Mouse (Mus musculus) left cerebral cortex, adult 8-10 months (tissue): ENCODE results near the gene Pnpo. TPM values are rescaled to one million over a fixed set of nuclear protein-coding genes. Genes with fewer than 3 reads are reported as not detected.

Experiments
- DNase-seq, 2 experiments: peaks; one replicate each; pipeline ENCODE4 v3.0.0; 2022; ENCODE audit warnings: low spot score in 2 of 2
- total RNA-seq, 4 experiments: library from RNA; stranded (reverse); gene quantifications; 2 replicates each; pipeline ENCODE4 v1.2.4; 2022

The Pnpo gene
- total RNA-seq = 10 to 100 TPM; 43.7 to 51.2 (median 48.6) TPM

GRCm38 (mm10) chr11:96943746-96944304, at the start of gene Pnpo:
Gene Pnpo, minus strand, starts transcription at chr11:96943986.
- peak; percentile 71 to 95 for DNase-seq

- DNase-seq = no peak
Observed at GRCm38 (mm10) chr11:96992722-96993311, 49.0 kb upstream of the Pnpo start.

- DNase-seq = no peak
Observed at GRCm38 (mm10) chr11:96991501-96991900, 47.7 kb upstream of the Pnpo start.

DNA sequence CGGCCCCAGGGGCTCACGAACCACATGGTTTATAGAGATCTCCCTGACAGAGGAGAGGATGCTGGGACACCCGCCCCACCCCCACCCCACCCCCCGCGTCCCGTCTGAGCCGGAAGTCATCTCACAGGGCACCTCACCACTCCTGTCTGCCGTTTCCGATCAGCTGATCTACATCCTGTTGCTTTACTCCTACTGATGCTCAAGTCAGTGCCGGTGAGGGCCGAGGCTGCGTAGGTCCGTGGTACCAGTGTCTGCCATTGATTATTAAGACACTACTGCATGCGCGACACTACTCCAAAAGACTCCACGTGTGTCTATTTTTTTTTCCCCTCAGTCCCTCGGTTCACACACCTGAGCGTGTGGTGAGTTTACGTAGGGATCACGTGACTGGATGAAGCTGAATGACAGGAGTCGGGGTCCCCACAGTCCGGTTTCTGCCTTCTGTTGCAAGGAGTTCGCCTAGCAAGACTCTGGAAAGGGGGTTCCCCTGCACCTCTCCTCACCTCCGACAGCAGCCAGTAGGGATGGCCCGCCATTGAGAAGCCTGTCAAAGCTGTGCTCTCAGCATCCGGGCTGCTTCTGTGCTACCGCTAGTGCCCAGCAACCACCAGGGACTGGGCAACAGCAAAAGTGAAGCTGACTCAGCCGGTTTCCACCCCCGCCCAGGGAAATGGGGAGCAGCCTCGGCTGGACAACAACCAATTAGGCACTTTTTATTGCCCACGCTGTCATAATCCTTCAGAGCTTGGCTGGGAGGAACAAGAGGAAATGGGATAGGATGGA, 44.3 kb upstream of the Pnpo start:
- no peak for DNase-seq

DNA sequence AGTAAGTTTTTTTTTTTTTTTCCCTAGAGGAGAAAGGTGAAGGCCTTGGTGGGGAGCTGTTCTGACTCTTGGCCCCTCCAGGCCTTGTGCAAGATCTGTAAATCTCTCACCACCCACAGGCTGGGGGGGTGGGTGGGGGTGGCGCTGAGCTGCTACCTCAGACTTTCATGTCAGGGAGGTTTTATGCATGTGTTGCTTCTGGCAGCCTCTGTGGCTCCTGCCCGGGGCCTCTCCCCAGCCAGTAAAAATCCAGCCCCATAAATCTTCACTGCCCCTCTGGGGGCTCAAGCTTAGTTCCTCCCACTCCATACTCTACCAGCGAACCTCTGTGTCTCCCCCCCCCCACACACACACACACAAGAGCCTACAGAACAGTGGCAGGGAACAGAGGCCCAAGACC, 42.7 kb upstream of the Pnpo start:
- DNase-seq = no peak

DNA sequence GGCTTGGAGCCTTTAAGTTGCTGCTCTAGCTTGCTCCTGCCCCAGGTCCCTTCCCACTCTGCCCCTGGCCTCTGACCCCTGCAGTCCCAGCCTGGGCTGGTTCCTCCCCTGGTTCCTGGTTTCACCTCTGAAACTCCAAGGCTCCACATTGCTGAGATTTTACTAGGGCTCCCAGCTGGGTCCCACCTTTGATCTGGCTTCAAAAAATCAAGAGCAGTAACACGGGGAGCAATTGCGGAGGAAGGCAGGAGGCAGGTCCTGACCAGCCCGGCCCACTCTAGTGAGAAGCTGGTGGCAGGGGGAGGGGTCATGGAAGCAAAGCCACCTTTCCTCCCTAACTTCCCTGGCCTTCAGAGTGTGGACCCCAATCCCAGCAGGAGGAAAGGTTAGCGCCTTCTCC, 41.1 kb upstream of the Pnpo start:
- DNase-seq = no peak

GRCm38 (mm10) chr11:96982859-96983258, 39.1 kb upstream of the Pnpo start, which contains the start of gene Sp2:
Gene Sp2, minus strand, starts transcription at chr11:96982959.
- DNase-seq = no peak

DNA sequence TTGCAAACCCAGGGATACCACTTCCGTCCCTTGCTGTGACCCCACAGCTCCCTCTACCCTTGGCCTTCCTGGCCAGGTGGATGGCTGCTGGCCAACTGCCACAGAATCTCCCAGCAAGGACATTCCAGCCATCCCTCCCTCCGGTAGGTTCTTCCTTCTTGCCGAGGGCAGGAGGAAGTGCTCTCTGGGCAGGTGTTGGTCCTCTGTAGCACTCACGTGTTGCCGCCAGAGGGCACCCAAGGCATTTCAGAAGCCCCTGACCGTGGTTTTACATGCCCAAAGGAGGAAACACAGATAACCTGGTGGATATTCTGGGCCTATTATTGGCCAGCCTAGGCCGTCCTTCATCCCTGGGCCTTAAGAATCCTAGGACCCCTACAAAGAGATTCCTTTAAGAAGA, 38.6 kb upstream of the Pnpo start:
- DNase-seq = peak; percentile 65 to 69

DNA sequence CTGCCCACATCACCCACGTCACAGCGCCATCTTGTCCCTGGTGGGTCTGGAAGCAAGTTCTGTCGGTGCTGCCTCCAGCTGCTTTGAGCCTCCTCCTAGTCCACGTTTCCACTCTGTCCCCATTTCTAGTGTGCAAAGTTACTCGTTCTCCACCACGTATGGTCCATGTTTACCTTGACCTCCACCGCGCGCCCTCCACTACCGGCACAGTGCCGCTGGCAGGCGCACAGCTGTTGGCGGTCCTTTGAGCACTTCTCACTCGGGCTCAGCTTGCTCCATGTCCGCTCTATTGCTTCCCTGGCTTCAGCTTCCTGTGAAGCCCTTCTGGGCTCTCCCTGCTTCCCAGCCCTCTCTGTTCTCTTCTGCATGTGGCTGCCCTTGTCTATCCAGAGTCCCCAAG, 37.7 kb upstream of the Pnpo start:
- no peak for DNase-seq

- no peak for DNase-seq
Observed at GRCm38 (mm10) chr11:96980021-96980420, 36.2 kb upstream of the Pnpo start.

DNA sequence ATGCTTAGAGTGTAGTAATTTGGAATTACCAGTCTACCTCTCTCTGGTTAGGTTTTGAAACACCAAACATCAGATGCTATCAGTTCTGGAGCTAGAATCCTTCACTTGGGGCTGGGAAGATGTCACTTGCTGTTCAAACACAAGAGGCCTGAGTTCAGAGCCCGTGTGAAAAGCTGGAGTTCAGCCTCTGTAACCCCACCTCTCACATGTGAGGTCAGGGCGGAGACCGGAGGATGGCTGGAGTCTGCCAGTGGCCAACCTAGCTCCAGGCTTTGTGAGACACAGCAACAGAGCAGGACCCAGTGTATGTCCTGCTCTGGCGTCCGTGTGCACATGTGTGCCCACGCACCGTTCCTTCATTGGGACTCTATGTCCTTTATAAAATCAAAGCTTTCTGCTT, 35.5 kb upstream of the Pnpo start:
- no peak for DNase-seq

- no peak for DNase-seq
Observed at GRCm38 (mm10) chr11:96978401-96979246, 34.8 kb upstream of the Pnpo start.

DNA sequence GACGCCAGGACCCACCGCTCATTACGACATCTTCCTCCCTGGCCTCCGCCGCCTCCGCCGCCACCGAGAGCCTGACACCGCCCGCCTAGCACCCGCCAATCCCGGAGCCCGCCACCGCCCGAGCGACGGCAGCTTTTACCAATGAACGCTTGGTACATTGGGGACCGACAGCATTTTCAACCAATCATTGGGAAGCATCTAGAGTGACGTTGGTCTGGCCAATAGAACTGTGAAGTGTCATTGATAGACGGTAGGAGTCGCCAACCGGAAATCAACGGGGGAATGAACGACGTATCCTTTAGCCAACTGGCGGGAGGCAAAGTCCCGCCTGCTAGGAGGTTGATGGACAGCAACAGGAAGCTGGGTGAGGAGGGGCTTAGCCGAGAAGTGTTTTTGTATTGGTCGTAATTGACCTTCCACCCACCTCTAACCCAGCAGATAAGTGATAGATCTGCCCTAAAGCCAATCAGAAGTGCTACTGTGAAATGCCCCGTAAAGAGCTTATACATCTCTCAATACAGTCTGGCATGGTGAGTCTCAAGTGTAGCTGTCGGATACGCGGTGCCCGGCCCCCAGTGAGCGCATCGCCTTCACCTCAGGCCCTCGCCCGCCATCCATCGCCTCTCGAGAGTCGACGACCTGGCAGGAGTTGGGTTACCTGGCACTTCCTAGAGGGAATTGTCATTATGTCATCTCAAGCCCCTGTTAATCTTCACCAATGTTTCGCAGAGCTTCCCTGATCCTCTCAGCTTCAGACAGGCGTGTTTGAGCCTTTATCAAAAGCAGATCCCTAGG, 34.0 kb upstream of the Pnpo start:
- peak; percentile 99 to 100 for DNase-seq

DNA sequence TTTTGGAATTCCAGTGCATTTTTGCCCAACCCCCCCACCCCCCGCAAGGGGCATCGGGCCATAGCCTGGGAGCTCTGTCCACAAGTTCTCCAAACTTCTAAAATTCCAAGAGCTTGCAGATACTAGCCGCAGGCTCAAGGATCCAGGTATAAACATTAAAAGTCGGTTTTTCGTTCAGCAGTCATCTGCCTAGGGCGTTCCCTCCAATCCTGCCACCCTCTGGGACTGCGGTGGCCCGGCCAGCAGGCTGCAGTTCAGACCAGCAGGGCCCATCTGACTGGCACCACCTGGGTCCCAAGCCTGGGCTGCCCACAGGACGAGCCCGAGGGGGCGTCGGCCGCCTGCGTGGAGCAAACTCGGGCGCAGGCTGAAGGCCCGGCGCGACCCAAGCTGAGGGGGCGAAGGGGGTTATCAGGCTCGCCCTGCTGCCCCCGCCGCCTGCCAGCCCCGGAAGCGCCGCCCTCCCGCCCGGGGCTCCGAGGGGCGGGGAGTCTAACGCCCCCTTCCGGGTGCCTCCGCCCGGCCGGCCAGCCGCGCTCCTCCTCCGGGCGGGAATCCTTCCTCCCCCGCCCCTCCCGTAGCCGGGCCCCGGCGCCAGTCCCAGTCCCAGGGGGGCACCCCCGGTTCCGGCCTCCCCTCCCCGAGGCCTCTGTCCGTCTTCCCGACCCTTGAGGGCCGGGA, 33.3 kb upstream of the Pnpo start:
- DNase-seq = peak; percentile 64 to 76

GRCm38 (mm10) chr11:96976379-96976687, 32.5 kb upstream of the Pnpo start:
- no peak for DNase-seq

DNA sequence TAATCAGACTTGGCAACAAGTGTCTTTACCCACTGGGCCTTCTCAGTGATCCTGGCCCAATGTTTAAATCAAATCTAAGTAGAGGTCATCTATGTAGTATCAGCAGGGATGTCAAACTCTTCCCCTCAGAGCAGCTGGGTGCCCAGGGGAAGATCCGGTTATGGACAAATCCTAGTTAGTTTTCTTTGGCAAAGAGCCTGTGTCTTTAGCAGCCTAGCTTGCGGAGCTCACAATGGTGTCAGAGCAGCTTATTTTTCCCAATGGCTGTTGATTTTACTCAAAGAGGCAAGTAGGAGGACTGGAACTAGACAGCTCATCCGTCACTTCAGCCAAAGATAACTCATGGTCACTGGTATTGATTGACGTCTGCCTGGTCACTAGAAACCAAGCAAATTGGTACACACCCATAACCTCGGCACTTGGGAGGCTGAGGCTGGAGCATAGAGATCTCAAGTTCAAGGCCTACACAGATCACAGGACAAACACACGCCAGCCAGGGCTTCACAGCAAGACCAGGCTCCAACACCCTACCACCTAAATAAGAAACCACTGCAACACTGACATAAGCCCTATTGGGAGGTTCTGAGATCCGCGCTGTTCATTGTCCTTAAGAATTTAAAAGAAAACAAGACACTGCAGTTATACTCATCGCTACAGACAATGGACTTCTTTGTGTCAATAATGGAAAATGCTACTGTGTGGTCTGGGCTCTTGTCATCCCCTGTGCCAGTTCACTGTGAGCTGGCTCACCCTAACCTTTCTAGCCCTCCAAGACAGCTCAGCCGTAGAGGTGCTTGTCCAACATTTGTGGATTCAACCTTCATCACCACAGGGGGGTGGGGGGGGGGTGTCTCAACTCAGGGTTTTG, 32.0 kb upstream of the Pnpo start:
- DNase-seq = no peak

GRCm38 (mm10) chr11:96974813-96975212, 31.0 kb upstream of the Pnpo start:
- no peak for DNase-seq

- DNase-seq = no peak
Observed at GRCm38 (mm10) chr11:96973426-96973964, 29.7 kb upstream of the Pnpo start.

- DNase-seq = no peak
Observed at GRCm38 (mm10) chr11:96972906-96973305, 29.1 kb upstream of the Pnpo start.
